Mouse (Mus musculus): ENCODE data around the gene Bbs9. TPM values are rescaled to one million over a fixed set of nuclear protein-coding genes. Genes with fewer than 3 reads are reported as not detected.

Bbs9 gene
- total RNA-seq, 2 experiments from 2014 or later = 12.9 to 14.0 TPM

GRCm38 (mm10) chr9:22695392-22695791 lies 219.9 kb downstream of the Bbs9 start:
- no peak for DNase-seq

- DNase-seq = no peak
Measured at GRCm38 (mm10) chr9:22696809-22697374, 221.4 kb downstream of the Bbs9 start.

- DNase-seq = no peak
Measured at GRCm38 (mm10) chr9:22697811-22698210, 222.3 kb downstream of the Bbs9 start.

GRCm38 (mm10) chr9:22698501-22698900 lies 223.0 kb downstream of the Bbs9 start:
- DNase-seq = no peak

- no peak for DNase-seq
Measured at GRCm38 (mm10) chr9:22702065-22702611, 226.6 kb downstream of the Bbs9 start.

- DNase-seq = no peak
Measured at GRCm38 (mm10) chr9:22702812-22703367, 227.4 kb downstream of the Bbs9 start.

GRCm38 (mm10) chr9:22703541-22703940 lies 228.0 kb downstream of the Bbs9 start:
- DNase-seq = no peak

- no peak for DNase-seq
Measured at GRCm38 (mm10) chr9:22707166-22707913, 231.8 kb downstream of the Bbs9 start.

GRCm38 (mm10) chr9:22708970-22709726 lies 233.6 kb downstream of the Bbs9 start:
- DNase-seq = peak; percentile 71 to 85

- peak in 1 of 2 experiments; percentile 11 for DNase-seq
Measured at GRCm38 (mm10) chr9:22710032-22710431, 234.5 kb downstream of the Bbs9 start.

- DNase-seq = no peak
Measured at GRCm38 (mm10) chr9:22711339-22711738, 235.8 kb downstream of the Bbs9 start.

GRCm38 (mm10) chr9:22712743-22713142 lies 237.2 kb downstream of the Bbs9 start:
- DNase-seq = no peak

GRCm38 (mm10) chr9:22713286-22713685 lies 237.8 kb downstream of the Bbs9 start:
- peak; percentile 45 to 82 for DNase-seq

GRCm38 (mm10) chr9:22717583-22717982 lies 242.1 kb downstream of the Bbs9 start:
- DNase-seq = no peak

- no peak for DNase-seq
Measured at GRCm38 (mm10) chr9:22718174-22718823, 242.8 kb downstream of the Bbs9 start.

GRCm38 (mm10) chr9:22732646-22733045 lies 257.1 kb downstream of the Bbs9 start:
- no peak for DNase-seq

- no peak for DNase-seq
Measured at GRCm38 (mm10) chr9:22734954-22735353, 259.4 kb downstream of the Bbs9 start.

GRCm38 (mm10) chr9:22735385-22735784 lies 259.9 kb downstream of the Bbs9 start:
- no peak for DNase-seq

- no peak for DNase-seq
Measured at GRCm38 (mm10) chr9:22737893-22738292, 262.4 kb downstream of the Bbs9 start.

GRCm38 (mm10) chr9:22738861-22739260 lies 263.3 kb downstream of the Bbs9 start:
- DNase-seq = no peak

GRCm38 (mm10) chr9:22741967-22742366 lies 266.5 kb downstream of the Bbs9 start:
- DNase-seq = no peak

GRCm38 (mm10) chr9:22748617-22749016 lies 273.1 kb downstream of the Bbs9 start:
- peak; percentile 14 to 25 for DNase-seq
